Mouse (Mus musculus): ENCODE measurements around the gene Tldc2.

The Tldc2 gene

GRCm38 (mm10) chr2:157078059-157078792 is 8.6 kb upstream of the Tldc2 start:
- DNase-seq (ENCODE audit: low read depth, low spot score): no peak

- no peak for DNase-seq (ENCODE audit: low read depth, low spot score)
These were observed 7.8 kb upstream of the Tldc2 start, which contains the start of gene Soga1 for GRCm38 (mm10) chr2:157078793-157079700. Gene Soga1, minus strand, starts transcription at chr2:157079254.

- DNase-seq (ENCODE audit: low read depth, low spot score): no peak
These were observed 7.1 kb upstream of the Tldc2 start for GRCm38 (mm10) chr2:157079701-157080180.

DNA sequence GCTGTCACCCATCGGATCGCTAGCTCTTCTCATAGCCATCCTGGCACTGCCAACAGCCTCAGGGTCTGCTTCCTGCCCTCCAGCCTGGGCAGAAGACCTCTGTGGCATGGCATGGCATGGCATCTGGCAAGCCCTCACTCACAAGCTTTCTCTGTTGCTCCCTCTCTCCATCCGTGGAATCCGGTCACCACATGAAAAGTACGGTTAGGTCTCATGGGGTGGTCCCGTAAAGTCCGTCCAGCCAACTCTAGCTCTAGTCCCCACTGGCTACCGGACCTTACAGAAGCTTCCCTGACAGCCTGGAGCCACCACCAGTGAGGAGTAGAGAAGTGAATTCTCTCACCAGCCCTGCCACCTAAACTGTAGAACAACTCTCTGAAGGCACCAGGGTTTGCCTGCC is 5.5 kb upstream of the Tldc2 start:
- no peak for DNase-seq (ENCODE audit: low read depth, low spot score)

DNA sequence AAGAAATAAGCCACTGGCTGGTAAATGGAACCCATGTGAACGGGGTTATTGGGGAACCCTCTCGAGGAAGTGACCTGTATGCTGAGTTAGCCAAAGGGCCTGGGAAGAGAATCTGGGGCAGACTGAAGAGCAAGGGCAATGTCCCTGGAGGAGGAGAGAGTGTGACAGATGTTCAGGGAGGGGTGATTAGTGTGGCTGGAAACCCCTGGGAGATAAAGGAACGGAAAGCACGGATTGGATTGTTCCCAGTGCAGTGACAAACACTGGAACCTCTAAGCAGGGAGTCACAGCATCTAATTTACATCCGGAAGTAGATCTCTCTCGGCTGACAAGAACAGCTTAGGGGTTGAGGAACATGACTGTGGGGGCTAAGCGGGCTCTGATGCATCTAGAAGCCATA is 4.9 kb upstream of the Tldc2 start:
- DNase-seq (ENCODE audit: low read depth, low spot score): no peak

DNA sequence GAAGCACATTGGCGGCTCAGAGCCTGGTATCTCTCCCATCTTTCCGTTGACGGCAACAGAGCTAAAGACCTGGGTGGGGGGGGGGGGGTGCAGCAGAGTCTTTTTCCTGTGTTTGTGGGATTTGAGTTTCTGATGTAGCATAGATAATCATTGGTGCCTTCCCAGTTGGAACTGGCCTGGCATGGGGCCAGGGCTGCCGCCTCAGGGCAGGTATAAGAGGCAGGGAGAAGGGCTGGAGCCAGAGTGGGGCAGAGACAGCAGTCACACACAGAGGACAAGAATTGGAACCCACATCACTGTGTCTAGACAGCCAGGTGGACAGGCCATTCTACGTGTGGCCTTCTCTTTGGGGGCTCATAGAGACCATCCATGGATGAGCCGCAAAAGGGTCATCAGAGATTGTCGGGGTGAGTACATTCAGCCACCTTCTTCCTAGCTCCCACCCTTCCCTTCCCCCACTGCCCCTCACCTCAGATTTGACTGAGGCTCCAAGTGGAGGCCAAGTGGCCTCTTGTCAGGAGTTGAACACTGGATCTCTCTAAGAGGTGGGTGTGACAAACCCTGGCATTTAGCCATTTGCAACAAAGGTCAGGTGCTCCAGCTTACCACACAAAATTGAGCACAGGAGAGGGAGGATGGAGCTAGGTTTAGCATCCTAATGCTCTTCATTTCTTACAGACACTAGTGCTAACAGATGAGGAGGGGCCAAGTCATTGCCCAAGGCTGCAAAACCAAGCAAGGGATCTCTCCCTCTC is 1.8 kb upstream of the Tldc2 start:
- no peak for DNase-seq (ENCODE audit: low read depth, low spot score)

DNA sequence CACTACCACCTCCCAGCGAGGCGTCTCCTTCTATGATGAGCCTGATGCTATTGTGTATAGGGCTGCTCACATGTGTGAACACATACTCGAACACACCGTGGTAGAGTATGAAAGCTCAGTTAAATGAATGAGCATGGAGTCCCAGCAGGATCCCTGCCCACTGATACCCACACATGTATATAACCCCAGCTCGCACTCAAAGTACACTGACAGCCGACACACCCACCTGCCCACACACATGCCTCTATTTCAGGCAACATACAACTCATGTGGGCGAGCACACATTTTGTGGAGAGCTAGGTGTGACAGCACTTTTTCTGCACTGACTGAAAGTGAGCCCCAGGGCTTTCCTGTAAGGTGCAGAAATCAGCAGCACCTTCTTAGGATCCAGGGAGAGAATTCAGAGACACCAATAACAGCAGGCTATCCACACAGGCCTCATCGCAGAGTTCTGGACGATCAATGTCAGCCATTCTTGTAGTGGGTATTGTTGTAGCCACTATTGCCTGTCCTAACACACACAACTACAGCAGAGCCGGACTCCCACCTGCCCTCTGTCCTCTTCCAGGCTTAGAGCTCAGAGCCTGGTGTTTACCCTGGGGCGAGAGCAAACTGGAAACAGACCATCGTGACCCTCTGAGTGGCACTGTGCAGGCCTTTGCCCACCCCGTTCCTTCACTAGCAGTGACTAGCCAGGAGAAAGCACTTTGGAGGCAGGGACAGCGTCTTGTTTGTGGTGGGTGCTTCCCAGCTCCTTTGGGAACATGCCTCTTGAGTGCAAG is 872 bp downstream of the Tldc2 start:
- no peak for DNase-seq (ENCODE audit: low read depth, low spot score)

DNA sequence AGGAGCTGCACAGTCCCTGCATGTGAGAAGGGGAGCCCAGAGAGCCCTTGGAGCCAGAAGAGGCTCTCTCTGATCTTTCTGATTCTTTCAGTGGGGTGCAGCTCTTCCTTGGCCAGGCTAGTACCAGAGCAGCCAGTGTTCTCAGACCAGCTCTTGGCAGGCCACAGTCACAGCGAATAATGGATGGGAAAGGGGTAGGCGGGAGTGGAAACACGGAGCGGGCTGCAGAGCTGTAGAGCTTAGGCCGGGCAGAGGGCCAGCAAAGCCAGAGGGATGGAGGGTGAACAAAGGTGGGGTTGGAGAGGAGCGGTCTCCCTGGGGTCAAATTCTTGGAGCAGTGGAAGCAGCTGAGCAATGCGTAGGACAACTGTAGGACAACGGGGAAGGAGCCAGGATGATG is 5.2 kb downstream of the Tldc2 start:
- DNase-seq (ENCODE audit: low read depth, low spot score): no peak

DNA sequence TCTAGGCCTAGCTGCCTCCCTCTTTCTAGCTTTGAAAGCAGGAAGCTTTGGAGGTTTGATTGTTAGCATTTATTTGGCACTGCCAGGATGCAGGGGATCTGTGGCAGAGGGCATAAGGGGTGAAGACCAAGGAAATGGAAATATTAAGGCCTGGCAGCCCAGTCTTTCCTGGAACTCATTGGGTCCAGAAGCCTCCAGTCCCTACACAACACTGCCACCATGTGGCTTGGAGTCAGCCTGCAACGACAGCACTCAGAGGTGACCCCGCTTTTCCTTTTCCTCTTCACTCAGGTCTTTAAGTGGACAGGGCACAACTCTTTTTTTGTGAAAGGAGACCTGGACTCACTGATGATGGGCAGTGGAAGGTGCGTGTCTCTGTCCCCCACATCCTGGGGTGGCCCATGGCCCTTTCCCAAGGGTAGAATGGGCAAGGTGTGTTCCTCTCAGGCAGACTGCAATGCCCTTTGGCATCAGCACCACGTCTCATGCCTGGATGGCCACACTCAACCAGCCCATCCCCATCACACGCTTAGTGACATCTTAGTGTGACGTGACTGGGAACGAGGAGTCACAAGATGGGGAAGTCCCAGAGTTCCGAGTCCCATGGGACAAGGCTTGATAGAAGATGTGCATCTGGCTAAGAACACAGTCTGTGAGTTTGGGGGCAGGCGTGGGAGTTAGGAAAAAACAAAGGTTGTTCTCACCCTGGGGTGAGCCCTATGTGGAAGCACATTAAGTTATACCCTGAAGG is 8.3 kb downstream of the Tldc2 start:
- peak; percentile 39 for DNase-seq (ENCODE audit: low read depth, low spot score)

DNA sequence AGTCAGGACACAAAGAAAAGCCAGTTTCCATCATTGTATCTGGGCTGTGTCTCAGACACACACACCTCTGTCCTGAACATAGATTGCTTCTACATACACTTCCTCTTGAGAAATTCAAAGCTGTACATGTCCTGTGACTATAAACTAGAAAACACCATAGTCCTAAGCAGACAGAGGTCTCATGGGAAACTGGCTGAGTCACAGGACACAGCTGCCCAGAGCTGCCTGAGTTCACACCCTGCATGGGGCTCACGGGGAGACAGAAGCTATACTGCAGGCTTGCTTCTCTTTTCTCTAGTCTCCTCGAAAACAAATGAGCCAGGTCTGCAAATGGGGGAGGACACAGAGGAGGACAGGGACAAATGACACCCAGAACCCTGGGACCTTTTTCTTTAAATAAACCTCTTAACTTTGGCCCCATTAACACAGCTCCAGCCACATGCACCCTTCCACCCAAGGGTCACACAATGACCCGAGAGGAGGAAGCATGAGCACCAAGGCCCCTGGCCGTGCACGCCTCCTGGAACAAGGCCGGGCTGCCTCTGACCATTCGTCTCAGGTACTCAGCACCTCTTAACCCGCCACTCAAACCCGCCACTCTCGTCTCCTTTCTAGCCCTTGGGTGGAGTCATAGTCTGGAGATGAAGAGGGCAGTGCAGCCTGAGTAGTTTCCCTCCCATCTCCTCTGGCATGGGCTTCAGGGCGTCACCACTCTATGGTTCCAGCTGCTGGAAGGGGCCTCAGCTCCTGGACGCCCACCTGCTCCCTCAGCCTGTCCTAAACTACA is 12.9 kb downstream of the Tldc2 start:
- no peak for DNase-seq (ENCODE audit: low read depth, low spot score)

GRCm38 (mm10) chr2:157100319-157100605 is 13.4 kb downstream of the Tldc2 start:
- DNase-seq (ENCODE audit: low read depth, low spot score): no peak

DNA sequence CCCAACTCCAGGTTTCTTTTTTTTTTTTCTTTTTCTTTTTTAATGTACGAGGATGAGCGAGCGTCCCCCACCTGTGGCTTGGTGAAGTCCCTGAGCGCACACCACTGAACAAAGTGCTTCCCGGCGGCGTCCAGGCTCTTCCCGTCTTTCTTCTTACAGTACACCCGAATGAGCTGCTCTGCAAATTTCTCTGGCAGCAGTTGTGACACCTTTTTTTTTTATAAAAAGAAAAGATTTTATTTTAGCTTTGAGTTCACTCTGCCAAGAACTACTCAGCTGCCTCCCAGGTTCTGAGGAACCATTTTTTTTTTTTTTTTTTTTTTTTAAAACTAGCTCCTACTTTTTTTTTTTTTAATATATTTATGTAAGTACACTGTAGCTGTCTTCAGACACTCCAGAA is 14.8 kb downstream of the Tldc2 start:
- no peak for DNase-seq (ENCODE audit: low read depth, low spot score)

DNA sequence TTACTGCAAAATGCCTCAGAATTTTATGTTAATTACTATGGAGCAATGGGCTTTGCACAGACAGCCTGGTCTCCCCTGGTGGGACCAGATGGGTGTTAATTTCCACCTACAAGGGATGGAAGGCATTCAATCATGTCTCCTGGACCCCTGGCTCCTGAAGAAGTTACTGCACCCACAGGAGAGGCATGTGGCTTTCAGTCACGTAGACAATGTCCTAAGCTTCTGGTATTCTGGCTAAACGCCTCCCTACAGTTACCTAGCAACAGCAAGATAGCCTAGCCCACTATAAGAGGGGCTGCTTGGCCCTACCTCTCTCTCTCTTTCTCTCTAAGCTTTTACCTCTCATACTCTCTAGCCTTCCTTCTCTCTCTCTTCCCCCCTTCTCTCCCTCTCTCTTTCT is 15.4 kb downstream of the Tldc2 start:
- DNase-seq (ENCODE audit: low read depth, low spot score): no peak

DNA sequence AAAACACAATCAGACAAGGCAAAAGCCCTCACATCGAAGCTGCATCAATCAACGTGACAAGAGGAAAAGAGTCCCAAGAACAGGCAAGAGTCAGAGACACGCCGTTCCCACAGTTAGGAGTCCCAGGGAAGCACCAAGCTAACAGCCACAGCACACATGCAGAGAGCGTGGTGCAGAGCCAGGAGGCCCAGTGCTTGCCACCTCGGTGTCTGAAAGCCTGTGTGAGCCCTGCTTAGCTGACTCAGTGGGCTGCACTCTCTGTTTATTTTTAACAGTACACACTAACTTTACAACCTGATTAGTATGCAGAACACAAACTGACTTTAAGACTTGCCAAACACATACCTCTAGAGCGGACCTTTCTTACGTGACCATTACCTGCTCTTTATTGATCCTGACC is 17.6 kb downstream of the Tldc2 start:
- no peak for DNase-seq (ENCODE audit: low read depth, low spot score)

DNA sequence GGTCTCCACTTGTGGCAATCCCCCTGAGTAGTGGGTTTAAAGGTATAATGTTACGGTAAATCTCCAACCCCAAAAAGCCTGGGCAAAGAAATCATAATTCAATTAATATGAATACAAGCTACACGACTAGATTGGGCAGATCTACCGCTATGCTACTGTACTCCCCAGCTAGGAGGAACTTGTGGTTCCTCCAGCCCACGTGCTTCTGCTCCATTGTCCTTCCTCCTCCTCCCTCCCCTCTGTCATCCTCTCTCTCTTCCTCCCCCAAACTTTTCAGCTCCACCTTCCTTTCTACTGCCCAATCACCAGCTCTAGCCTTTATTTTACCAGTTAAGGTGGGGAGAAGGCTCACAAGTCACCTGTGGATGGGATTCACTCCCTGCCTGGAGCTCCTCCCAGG is 21.4 kb downstream of the Tldc2 start:
- no peak for DNase-seq (ENCODE audit: low read depth, low spot score)

DNA sequence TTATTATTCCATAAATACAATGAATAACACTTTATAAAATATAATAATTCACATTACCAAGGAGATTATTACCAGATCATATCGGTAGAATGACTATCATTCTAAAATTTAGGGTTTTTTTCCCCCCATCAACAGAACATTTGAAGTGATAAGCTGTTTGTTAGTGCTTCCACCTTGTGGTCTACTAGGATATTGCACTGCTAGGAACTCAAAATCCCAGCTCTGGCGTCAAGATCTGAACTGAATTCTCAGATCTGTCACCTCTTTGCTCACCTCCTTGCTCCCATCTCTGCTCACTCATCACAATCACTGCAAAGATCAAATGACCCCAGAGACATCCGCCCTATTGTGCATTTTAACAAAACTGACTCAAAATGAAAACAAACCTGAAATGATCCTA is 30.1 kb downstream of the Tldc2 start:
- peak; percentile 25 for DNase-seq (ENCODE audit: low read depth, low spot score)

DNA sequence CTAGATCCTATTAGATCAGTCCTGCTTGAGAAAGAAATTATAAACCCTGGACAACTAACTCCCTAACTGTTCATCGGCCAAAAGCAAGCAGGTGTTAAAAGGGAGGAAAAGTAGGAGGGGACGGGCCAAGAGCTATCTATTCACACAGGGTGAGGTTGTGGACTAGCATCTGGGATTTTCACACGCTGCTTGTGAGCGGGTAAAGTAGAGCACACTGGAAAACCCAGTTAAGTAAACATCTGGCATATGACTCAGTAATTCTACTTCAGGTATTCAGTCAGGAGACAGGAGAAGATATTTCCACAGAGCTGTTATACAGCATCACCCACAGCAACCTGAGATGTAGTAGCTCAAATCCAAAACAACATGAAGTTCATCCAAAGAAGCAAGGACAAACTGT is 31.7 kb downstream of the Tldc2 start:
- no peak for DNase-seq (ENCODE audit: low read depth, low spot score)

DNA sequence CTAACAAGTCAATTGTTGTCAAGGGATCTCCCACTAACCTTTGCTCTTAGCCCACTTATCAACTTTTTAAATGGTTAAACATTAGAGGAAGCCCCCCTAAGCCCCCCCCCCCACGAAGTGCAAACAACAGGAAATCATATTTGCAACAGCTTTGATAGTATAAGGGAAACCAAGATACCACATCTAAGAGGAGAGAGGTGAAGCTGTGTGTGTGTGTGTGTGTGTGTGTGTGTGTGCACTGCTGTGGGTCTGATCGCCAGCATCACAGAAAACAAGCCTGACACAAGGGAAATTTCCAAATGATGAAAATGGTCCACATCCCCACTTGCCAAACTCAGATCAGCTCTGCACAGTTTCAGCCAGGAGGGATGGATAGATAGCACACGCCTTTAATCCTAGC is 32.2 kb downstream of the Tldc2 start:
- DNase-seq (ENCODE audit: low read depth, low spot score): no peak

DNA sequence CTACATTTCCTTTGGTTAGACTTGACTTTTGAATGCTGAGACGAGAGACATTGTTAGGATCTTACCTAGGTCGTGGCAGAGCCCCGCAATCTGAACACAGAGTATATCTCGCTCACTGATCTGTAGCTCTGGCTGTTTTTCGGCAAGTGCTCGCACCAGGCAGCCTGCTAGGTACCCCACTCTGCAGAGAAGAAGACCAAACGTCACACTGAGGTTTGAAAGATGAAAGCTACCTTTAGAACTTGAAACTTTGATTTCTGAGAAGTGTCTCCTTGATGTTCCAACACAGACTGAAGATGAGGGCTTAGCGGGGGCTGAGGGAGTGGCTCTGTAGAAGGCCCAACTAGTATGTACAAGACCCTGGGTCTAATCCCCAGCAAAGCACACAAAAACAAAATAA is 34.9 kb downstream of the Tldc2 start:
- no peak for DNase-seq (ENCODE audit: low read depth, low spot score)

- no peak for DNase-seq (ENCODE audit: low read depth, low spot score)
These were observed 38.4 kb downstream of the Tldc2 start for GRCm38 (mm10) chr2:157125246-157125645.

Measured in retina, adult 2 months (tissue).